Mouse (Mus musculus) limb, embryonic 12.5 days (tissue): Measurements from ENCODE around the gene Cldn5. TPM values are rescaled to one million over a fixed set of nuclear protein-coding genes. Genes with fewer than 3 reads are reported as not detected.
A peak's percentile ranks its signal among the peaks of the same experiment; 100 is the strongest.

Experiments used
- ATAC-seq: fragments of 200-750 bp; cut with Nextera tagmentation; 2 replicates; pipeline ENCODE4 v1.8.0; 2017; ENCODE audit warnings: low read depth, moderate TSS enrichment; ENCODE audit not compliant: insufficient number of reproducible peaks, insufficient read depth, low FRiP score, low TSS enrichment
- H3K27ac ChIP-seq: fragments of 300-500 bp; sonication (generic); 2 replicates; pipeline ENCODE4 v1.5.1; 2016; ENCODE audit warnings: mild to moderate bottlenecking, moderate library complexity
- H3K27me3 ChIP-seq: fragments of 300-500 bp; sonication (generic); 2 replicates; pipeline ENCODE4 v1.6.1; 2016; ENCODE audit warnings: mild to moderate bottlenecking, moderate library complexity
- H3K36me3 ChIP-seq: fragments of 300-500 bp; sonication (generic); 2 replicates; pipeline ENCODE4 v1.6.1; 2016; ENCODE audit warnings: mild to moderate bottlenecking, moderate library complexity
- H3K4me1 ChIP-seq: fragments of 300-500 bp; sonication (generic); replicated peaks from 2 replicates; pipeline ENCODE4 v1.6.1; 2016
- H3K4me2 ChIP-seq: fragments of 300-500 bp; sonication (generic); 2 replicates; pipeline ENCODE4 v1.6.1; 2016; ENCODE audit warnings: mild to moderate bottlenecking, moderate library complexity
- H3K4me3 ChIP-seq: fragments of 300-500 bp; sonication (generic); replicated peaks from 2 replicates; pipeline ENCODE4 v1.5.1; 2016; ENCODE audit warnings: mild to moderate bottlenecking
- H3K9ac ChIP-seq: fragments of 300-500 bp; sonication (generic); replicated peaks from 2 replicates; pipeline ENCODE4 v1.6.1; 2016; ENCODE audit warnings: mild to moderate bottlenecking, moderate library complexity
- H3K9me3 ChIP-seq: fragments of 300-500 bp; sonication (generic); 2 replicates; pipeline ENCODE4 v1.6.1; 2016; ENCODE audit warnings: mild to moderate bottlenecking, moderate library complexity
- WGBS: fragments of 180-500 bp; shearing (Covaris S2); methylation state at CpG from one replicate; pipeline ENCODE4 v1.1.7; 2016; 5-methylcytosine and 5-hydroxymethylcytosine counted together
- polyA plus RNA-seq: library from polyadenylated mRNA; unstranded; fragments of >200 nt; fragmentation: Nextera tagmentation; extraction: Ambion mirVana; gene quantifications from 2 replicates; pipeline ENCODE4 v1.2.1, GENCODE M21; 2016

Gene Cldn5
- polyA plus RNA-seq, 1 experiment from 2014 or later, result 19.4 TPM

- H3K9ac ChIP-seq, result no peak overlapping the region
- H3K27ac ChIP-seq, result no peak overlapping the region
- H3K4me2 ChIP-seq, result no peak overlapping the region
- WGBS, result 63% methylated on average over 3 of the region's 3 CpGs
- H3K4me3 ChIP-seq, result no peak overlapping the region
- no peaks in the 10 kb centered on the region for H3K36me3 ChIP-seq
- H3K9me3 ChIP-seq, result no peaks in the 10 kb centered on the region
- H3K4me1 ChIP-seq, result no peaks in the 10 kb centered on the region
- H3K27me3 ChIP-seq, result no peaks in the 10 kb centered on the region
- ATAC-seq, result no peak
These were observed 13.7 kb upstream of the Cldn5 start for GRCm38 (mm10) chr16:18762960-18763359.

GRCm38 (mm10) chr16:18766390-18766789 is 10.3 kb upstream of the Cldn5 start:
- Histone ChIP-seq H3K27ac (no peak overlapping the region), H3K9ac (no peak overlapping the region), H3K9me3 (no peaks in the 10 kb centered on the region), H3K36me3 (no peaks in the 10 kb centered on the region), H3K4me1 (no peaks in the 10 kb centered on the region), H3K4me3 (no peak overlapping the region), H3K27me3 (no peaks in the 10 kb centered on the region), H3K4me2 (no peak overlapping the region)
- ATAC-seq, result no peak
- WGBS, result 78% methylated on average over 4 of the region's 4 CpGs

- Histone ChIP-seq H3K4me3 (no peak overlapping the region), H3K27ac (no peak overlapping the region), H3K9ac (no peak overlapping the region), H3K27me3 (peaks cover 12% of the 10 kb centered on the region), H3K4me1 (no peaks in the 10 kb centered on the region), H3K36me3 (no peaks in the 10 kb centered on the region), H3K4me2 (no peak overlapping the region), H3K9me3 (no peaks in the 10 kb centered on the region)
- 78% methylated on average over 1 of the region's 1 CpGs for WGBS
- no peak for ATAC-seq
These were observed 7.1 kb upstream of the Cldn5 start for GRCm38 (mm10) chr16:18769501-18769900.

GRCm38 (mm10) chr16:18773936-18774335 is 2.7 kb upstream of the Cldn5 start:
- 33% methylated on average over 2 of the region's 2 CpGs for WGBS
- Histone ChIP-seq H3K36me3 (no peaks in the 10 kb centered on the region), H3K4me2 (no peak overlapping the region), H3K27me3 (peaks cover 57% of the 10 kb centered on the region), H3K9ac (no peak overlapping the region), H3K9me3 (no peaks in the 10 kb centered on the region), H3K4me1 (peaks cover 15% of the 10 kb centered on the region), H3K4me3 (no peak overlapping the region), H3K27ac (no peak overlapping the region)
- no peak for ATAC-seq

- no peaks in the 10 kb centered on the region for H3K9me3 ChIP-seq
- H3K27ac ChIP-seq, result 0 out of 2 replicates have a peak overlapping the region, but pooled peaks have one; percentile 23
- H3K4me2 ChIP-seq, result peak overlapping the region; percentile 69
- peaks cover 15% of the 10 kb centered on the region for H3K4me1 ChIP-seq
- 38% methylated on average over 18 of the region's 18 CpGs for WGBS
- peaks cover 10% of the 10 kb centered on the region; the same call in 1 of the 2 replicates for H3K36me3 ChIP-seq
- ATAC-seq, result no peak
- peak overlapping the region; percentile 44 for H3K4me3 ChIP-seq
- no peak overlapping the region for H3K9ac ChIP-seq
- peaks cover 69% of the 10 kb centered on the region for H3K27me3 ChIP-seq
These were observed 759 bp upstream of the Cldn5 start for GRCm38 (mm10) chr16:18775621-18776555.

GRCm38 (mm10) chr16:18777101-18778080 is 744 bp downstream of the Cldn5 start:
- Histone ChIP-seq H3K27ac (no peak overlapping the region), H3K4me1 (peaks cover 15% of the 10 kb centered on the region), H3K27me3 (peaks cover 69% of the 10 kb centered on the region), H3K36me3 (peaks cover 24% of the 10 kb centered on the region), H3K4me2 (peak overlapping the region; percentile 69), H3K9ac (peak overlapping the region; percentile 50), H3K4me3 (peak overlapping the region; percentile 44), H3K9me3 (no peaks in the 10 kb centered on the region)
- peak; percentile 39; the same call in 1 of the 2 replicates for ATAC-seq
- WGBS, result 4% methylated on average over 80 of the region's 80 CpGs

- Histone ChIP-seq H3K4me1 (peaks cover 15% of the 10 kb centered on the region), H3K27ac (no peak overlapping the region), H3K36me3 (peaks cover 32% of the 10 kb centered on the region), H3K4me3 (peak overlapping the region; percentile 44; the same call in 1 of the 2 replicates), H3K27me3 (peaks cover 66% of the 10 kb centered on the region), H3K9ac (no peak overlapping the region), H3K9me3 (no peaks in the 10 kb centered on the region), H3K4me2 (peak overlapping the region; percentile 69; the same call in 1 of the 2 replicates)
- ATAC-seq, result no peak
- 72% methylated on average over 2 of the region's 2 CpGs for WGBS
These were observed 1.8 kb downstream of the Cldn5 start for GRCm38 (mm10) chr16:18778461-18778860.

GRCm38 (mm10) chr16:18781810-18782209 is 5.2 kb downstream of the Cldn5 start:
- H3K4me2 ChIP-seq, result no peak overlapping the region
- peaks cover 63% of the 10 kb centered on the region for H3K36me3 ChIP-seq
- no peak overlapping the region for H3K9ac ChIP-seq
- no peak overlapping the region for H3K4me3 ChIP-seq
- peaks cover 34% of the 10 kb centered on the region for H3K27me3 ChIP-seq
- peaks cover 10% of the 10 kb centered on the region for H3K4me1 ChIP-seq
- ATAC-seq, result no peak
- no peak overlapping the region for H3K27ac ChIP-seq
- no peaks in the 10 kb centered on the region for H3K9me3 ChIP-seq
- 88% methylated on average over 10 of the region's 10 CpGs for WGBS

- Histone ChIP-seq H3K36me3 (peaks cover 90% of the 10 kb centered on the region), H3K27me3 (peaks cover 2% of the 10 kb centered on the region; the same call in 1 of the 2 replicates), H3K4me2 (no peak overlapping the region), H3K9me3 (no peaks in the 10 kb centered on the region), H3K9ac (no peak overlapping the region), H3K4me1 (no peaks in the 10 kb centered on the region), H3K27ac (no peak overlapping the region), H3K4me3 (no peak overlapping the region)
- WGBS, result 90% methylated on average over 7 of the region's 7 CpGs
- ATAC-seq, result no peak
These were observed 8.4 kb downstream of the Cldn5 start for GRCm38 (mm10) chr16:18785025-18785424.

- no peak overlapping the region for H3K4me3 ChIP-seq
- no peaks in the 10 kb centered on the region for H3K4me1 ChIP-seq
- H3K9ac ChIP-seq, result no peak overlapping the region
- H3K27ac ChIP-seq, result no peak overlapping the region
- H3K27me3 ChIP-seq, result no peaks in the 10 kb centered on the region
- 94% methylated on average over 1 of the region's 1 CpGs for whole genome bisulfite sequencing
- ATAC-seq, result no peak
- no peak overlapping the region for H3K4me2 ChIP-seq
- no peaks in the 10 kb centered on the region for H3K9me3 ChIP-seq
- H3K36me3 ChIP-seq, result peaks cover 90% of the 10 kb centered on the region
These were observed 8.8 kb downstream of the Cldn5 start for GRCm38 (mm10) chr16:18785485-18785884.

GRCm38 (mm10) chr16:18786652-18787051 is 10.0 kb downstream of the Cldn5 start:
- Histone ChIP-seq H3K4me2 (no peak overlapping the region), H3K36me3 (peaks cover 90% of the 10 kb centered on the region), H3K4me3 (no peak overlapping the region), H3K9me3 (no peaks in the 10 kb centered on the region), H3K27me3 (no peaks in the 10 kb centered on the region), H3K4me1 (no peaks in the 10 kb centered on the region), H3K9ac (no peak overlapping the region), H3K27ac (no peak overlapping the region)
- ATAC-seq, result no peak
- 94% methylated on average over 10 of the region's 10 CpGs for WGBS
